In genomic region chr5:35138183-35138611, GRCm38 (mm10) we compare ENCODE assay signal across 9 mouse cellular contexts. TPM values are rescaled to one million over a fixed set of nuclear protein-coding genes. Genes with fewer than 3 reads are reported as not detected.
DNase-seq lines count a peak whose midpoint lies in the region; ATAC-seq and TF ChIP-seq lines count a peak whose summit lies in the region.
"Had no signal": no experiment of that assay in that cellular context is flagged by ENCODE, and none has a peak within 500 bp of the region (broad histone marks: within the 10 kb centered on the region; RNA-seq: fewer than 3 reads in every experiment).

No protein-coding gene starts in this region.

- H3K9me3 ChIP-seq in midbrain, embryonic 15.5 days: no peaks in the 10 kb centered on the region
- no peaks in the 10 kb centered on the region for H3K9me3 ChIP-seq in midbrain, embryonic 11.5 days (ENCODE audit: control insufficient read depth, low read length)
- H3K9me3 ChIP-seq in stomach, embryonic 16.5 days (replicated peaks; ENCODE audit: control insufficient read depth, low read length): no peaks in the 10 kb centered on the region
- H3K9me3 ChIP-seq in liver, postnatal 0 days (ENCODE audit: low read length): no peaks in the 10 kb centered on the region
- H3K9me3 ChIP-seq: midbrain, embryonic 12.5 days had no signal

- no peak overlapping the region for H3K4me2 ChIP-seq in midbrain, embryonic 15.5 days
- no peak overlapping the region for H3K4me2 ChIP-seq in midbrain, embryonic 11.5 days
- H3K4me2 ChIP-seq in stomach, embryonic 16.5 days (ENCODE audit: low read depth, low read length): no peak overlapping the region
- no peak overlapping the region for H3K4me2 ChIP-seq in liver, postnatal 0 days (ENCODE audit: low read depth, low read length)
- H3K4me2 ChIP-seq: midbrain, embryonic 12.5 days had no signal

- 69% methylated on average over 11 of the region's 11 CpGs for WGBS in midbrain, embryonic 15.5 days
- WGBS in midbrain, embryonic 11.5 days: 91% methylated on average over 11 of the region's 11 CpGs
- 83% methylated on average over 11 of the region's 11 CpGs for WGBS in stomach, embryonic 16.5 days
- 76% methylated on average over 11 of the region's 11 CpGs for WGBS in liver, postnatal 0 days (ENCODE audit: insufficient replicate concordance)

- no peak for DNase-seq in midbrain, embryonic 11.5 days (ENCODE audit: low spot score, missing footprints)
- DNase-seq in cerebellum, postnatal 36 days: peak; percentile 91 to 94
- peak; percentile 32 to 76 for DNase-seq in left cerebral cortex, adult 8-10 months (ENCODE audit: low spot score in 2 of 2)
- DNase-seq in B cell, adult 2 months: no peak
- DNase-seq in kidney, postnatal 36 days: no peak
- no peak for DNase-seq in liver, postnatal 0 days

- TF ChIP-seq CTCF in liver, postnatal 0 days (IDR thresholded peaks at IDR 0.05; ENCODE audit: low read depth): no peak

- no peaks in the 10 kb centered on the region for H3K36me3 ChIP-seq in midbrain, embryonic 15.5 days (replicated peaks)
- H3K36me3 ChIP-seq in midbrain, embryonic 11.5 days (ENCODE audit: control insufficient read depth, insufficient read depth, low read length): no peaks in the 10 kb centered on the region
- no peaks in the 10 kb centered on the region for H3K36me3 ChIP-seq in stomach, embryonic 16.5 days (ENCODE audit: control insufficient read depth, insufficient read depth, low read length)
- no peaks in the 10 kb centered on the region for H3K36me3 ChIP-seq in liver, postnatal 0 days (replicated peaks; ENCODE audit: insufficient read depth, low read length)
- H3K36me3 ChIP-seq: midbrain, embryonic 12.5 days had no signal

- peak overlapping the region; percentile 15; the same call in 1 of the 2 replicates for H3K27ac ChIP-seq in midbrain, embryonic 15.5 days
- no peak overlapping the region for H3K27ac ChIP-seq in midbrain, embryonic 11.5 days (ENCODE audit: low read depth, low read length)
- no peak overlapping the region for H3K27ac ChIP-seq in stomach, embryonic 16.5 days (ENCODE audit: low read length)
- no peak overlapping the region for H3K27ac ChIP-seq in liver, postnatal 0 days (ENCODE audit: low read depth)
- H3K27ac ChIP-seq: midbrain, embryonic 12.5 days had no signal

- no peaks in the 10 kb centered on the region for H3K27me3 ChIP-seq in midbrain, embryonic 15.5 days (replicated peaks)
- no peaks in the 10 kb centered on the region for H3K27me3 ChIP-seq in midbrain, embryonic 11.5 days (ENCODE audit: control insufficient read depth, insufficient read depth, low read length)
- no peaks in the 10 kb centered on the region for H3K27me3 ChIP-seq in stomach, embryonic 16.5 days (ENCODE audit: control insufficient read depth, insufficient read depth, low read length)
- no peaks in the 10 kb centered on the region for H3K27me3 ChIP-seq in liver, postnatal 0 days (ENCODE audit: insufficient read depth, low read length)
- H3K27me3 ChIP-seq: midbrain, embryonic 12.5 days had no signal

- H3K4me1 ChIP-seq in midbrain, embryonic 15.5 days: peaks cover 3% of the 10 kb centered on the region; the same call in 1 of the 2 replicates
- peaks cover 2% of the 10 kb centered on the region; the same call in 1 of the 2 replicates for H3K4me1 ChIP-seq in midbrain, embryonic 11.5 days (ENCODE audit: control insufficient read depth, insufficient read depth, low read length)
- no peaks in the 10 kb centered on the region for H3K4me1 ChIP-seq in stomach, embryonic 16.5 days (ENCODE audit: control insufficient read depth, insufficient read depth, low read length)
- H3K4me1 ChIP-seq in liver, postnatal 0 days (ENCODE audit: insufficient read depth): no peaks in the 10 kb centered on the region

- TF ChIP-seq EP300 in liver, postnatal 0 days (IDR thresholded peaks at IDR 0.05; ENCODE audit: low read depth): no peak

- ATAC-seq in midbrain, embryonic 15.5 days (replicated peaks): no peak
- no peak for ATAC-seq in midbrain, embryonic 11.5 days (ENCODE audit: low FRiP score)
- ATAC-seq in stomach, embryonic 16.5 days (ENCODE audit: insufficient read depth, low FRiP score): peak; percentile 80; the same call in 1 of the 2 replicates
- ATAC-seq in liver, postnatal 0 days: no peak

- H3K4me3 ChIP-seq in midbrain, embryonic 15.5 days: no peak overlapping the region
- no peak overlapping the region for H3K4me3 ChIP-seq in midbrain, embryonic 11.5 days (ENCODE audit: low read depth, low read length)
- H3K4me3 ChIP-seq in stomach, embryonic 16.5 days (replicated peaks; ENCODE audit: low read length): no peak overlapping the region
- H3K4me3 ChIP-seq in liver, postnatal 0 days (ENCODE audit: low read depth, low read length): no peak overlapping the region
- H3K4me3 ChIP-seq: midbrain, embryonic 12.5 days had no signal

- H3K9ac ChIP-seq in midbrain, embryonic 15.5 days: no peak overlapping the region
- no peak overlapping the region for H3K9ac ChIP-seq in midbrain, embryonic 11.5 days (ENCODE audit: low read length)
- no peak overlapping the region for H3K9ac ChIP-seq in stomach, embryonic 16.5 days (ENCODE audit: low read length)
- H3K9ac ChIP-seq in liver, postnatal 0 days (replicated peaks): no peak overlapping the region
- H3K9ac ChIP-seq: midbrain, embryonic 12.5 days had no signal

RNA-seq across cellular contexts. Expression of gene Lrpap1, which starts 32.6 kb away (rescaled TPM):
- 125 and 135 TPM in 2 replicates for polyA plus RNA-seq in midbrain, embryonic 15.5 days (2015; fragmentation: Nextera tagmentation; extraction: Ambion mirVana)
- polyA plus RNA-seq in midbrain, embryonic 11.5 days (2014; fragmentation: Nextera tagmentation; extraction: Ambion mirVana): 95.5 and 105 TPM in 2 replicates
- total RNA-seq in left cerebral cortex, adult 8-10 months (2022): 100 to 1,000 TPM; 121 to 171 (median 135) TPM
- polyA plus RNA-seq in stomach, embryonic 16.5 days (2015; fragmentation: Nextera tagmentation; extraction: Ambion mirVana): 156 and 192 TPM in 2 replicates
- 48.8 and 56.4 TPM in 2 replicates for polyA plus RNA-seq in liver, postnatal 0 days (2015; fragmentation: Nextera tagmentation; extraction: Ambion mirVana)

Comparison
In these comparisons a context has a peak if more than half of its experiments do, and no peak if none do; other contexts are left out.
1. DNase-seq: peak in cerebellum, postnatal 36 days (2 of 2) and left cerebral cortex, adult 8-10 months (2 of 2); none in midbrain, embryonic 11.5 days (single experiment), B cell, adult 2 months (0 of 2), kidney, postnatal 36 days (0 of 2) and liver, postnatal 0 days (single experiment).